Comparison of ENCODE assay signal across 8 mouse cellular contexts in genomic region chr12:69681566-69682061, GRCm38 (mm10). TPM values are rescaled to one million over a fixed set of nuclear protein-coding genes. Genes with fewer than 3 reads are reported as not detected.
DNase-seq lines count a peak whose midpoint lies in the region; ATAC-seq and TF ChIP-seq lines count a peak whose summit lies in the region.

Gene Sos2 (minus strand): TSS chr12:69681852.

- intact Hi-C loops in left cerebral cortex, postnatal 4 days (cut with DNase I), result no loop called here

- H3K4me3 ChIP-seq in embryonic facial prominence, embryonic 11.5 days (ENCODE audit: low read depth, low read length), result peak within 1 kb of the TSS; percentile 94
- peak within 1 kb of the TSS; percentile 79 for H3K4me3 ChIP-seq in intestine, postnatal 0 days (ENCODE audit: low read depth, low read length)

- ATAC-seq in embryonic facial prominence, embryonic 11.5 days (replicated peaks; ENCODE audit: insufficient number of reproducible peaks, low FRiP score, low TSS enrichment, low read depth), result peak; percentile 78
- peak; percentile 8 for ATAC-seq in granulocyte monocyte progenitor cell, adult 5-6 weeks (replicated peaks; ENCODE audit: poor library complexity, severe bottlenecking)
- peak; percentile 75 for ATAC-seq in intestine, postnatal 0 days

- H3K36me3 ChIP-seq in embryonic facial prominence, embryonic 11.5 days (replicated peaks; ENCODE audit: control insufficient read depth, insufficient read depth, low read depth, low read length), result no peaks in the 10 kb centered on the region
- no peaks in the 10 kb centered on the region for H3K36me3 ChIP-seq in intestine, postnatal 0 days (ENCODE audit: control insufficient read depth, insufficient read depth)

- no peaks in the 10 kb centered on the region for H3K9me3 ChIP-seq in embryonic facial prominence, embryonic 11.5 days (replicated peaks; ENCODE audit: control insufficient read depth, low read length)
- no peaks in the 10 kb centered on the region for H3K9me3 ChIP-seq in intestine, postnatal 0 days (ENCODE audit: control insufficient read depth)

- peak within 1 kb of the TSS; percentile 98 for H3K9ac ChIP-seq in embryonic facial prominence, embryonic 11.5 days (replicated peaks; ENCODE audit: low read length)
- H3K9ac ChIP-seq in intestine, postnatal 0 days (ENCODE audit: low read depth, low read length), result peak within 1 kb of the TSS; percentile 91

- WGBS in embryonic facial prominence, embryonic 11.5 days, result 0% methylated on average over 32 of the region's 85 CpGs
- under 1% methylated on average over 45 of the region's 85 CpGs for WGBS in intestine, postnatal 0 days

- peak within 1 kb of the TSS; percentile 91 for H3K27ac ChIP-seq in embryonic facial prominence, embryonic 11.5 days (replicated peaks; ENCODE audit: low read depth, low read length)
- H3K27ac ChIP-seq in intestine, postnatal 0 days (ENCODE audit: low read depth, low read length), result peak within 1 kb of the TSS; percentile 99

- no peaks in the 10 kb centered on the region for H3K4me1 ChIP-seq in embryonic facial prominence, embryonic 11.5 days (ENCODE audit: control insufficient read depth, insufficient read depth, low read length)
- H3K4me1 ChIP-seq in intestine, postnatal 0 days (replicated peaks; ENCODE audit: control insufficient read depth, insufficient read depth, low read length), result no peaks in the 10 kb centered on the region

- H3K27me3 ChIP-seq in embryonic facial prominence, embryonic 11.5 days (ENCODE audit: control insufficient read depth, insufficient read depth, low read length), result no peaks in the 10 kb centered on the region
- no peaks in the 10 kb centered on the region for H3K27me3 ChIP-seq in intestine, postnatal 0 days (replicated peaks; ENCODE audit: control insufficient read depth, insufficient read depth, low read length)

- TF ChIP-seq CTCF in intestine, postnatal 0 days (IDR thresholded peaks at IDR 0.05; ENCODE audit: low read depth), result no peak

- DNase-seq in thymus, postnatal 25 days, result peak; percentile 47
- no peak for DNase-seq in thymus, postnatal 14 days
- DNase-seq in embryonic facial prominence, embryonic 11.5 days (ENCODE audit: low spot score), result peak; percentile 68
- DNase-seq in left cerebral cortex, postnatal 4 days, result no peak
- peak; percentile 50 for DNase-seq in mesoderm, embryonic 11.5 days (ENCODE audit: low read depth, low spot score)
- peak; percentile 66 for DNase-seq in spleen, adult 12 weeks (ENCODE audit: low spot score)

- peak within 1 kb of the TSS; percentile 71 for H3K4me2 ChIP-seq in embryonic facial prominence, embryonic 11.5 days (ENCODE audit: low read depth, low read length)
- peak within 1 kb of the TSS; percentile 63 for H3K4me2 ChIP-seq in intestine, postnatal 0 days (replicated peaks; ENCODE audit: low read depth)

RNA-seq across cellular contexts. Expression of gene Sos2, which starts in this region (rescaled TPM):
- 11.3 and 13.1 TPM in 2 replicates for polyA plus RNA-seq in embryonic facial prominence, embryonic 11.5 days (2014; fragmentation: Nextera tagmentation; extraction: Ambion mirVana)
- 44.9 and 46.9 TPM in 2 replicates for total RNA-seq in granulocyte monocyte progenitor cell, adult 5-6 weeks (2014; fragmentation: Nextera tagmentation)
- 26.1 and 32.1 TPM in 2 replicates for total RNA-seq in granulocyte monocyte progenitor cell, adult 5-6 weeks (2017)
- polyA plus RNA-seq in intestine, postnatal 0 days (2015; fragmentation: Nextera tagmentation; extraction: Ambion mirVana), result 9.4 and 10.1 TPM in 2 replicates
- 10 to 100 TPM; 36.3 to 36.6 TPM for total RNA-seq in left cerebral cortex, postnatal 4 days (2021)

Comparison
In these comparisons a context has a peak if more than half of its experiments do, and no peak if none do; other contexts are left out.
1. DNase-seq: peak in thymus, postnatal 25 days (single experiment), embryonic facial prominence, embryonic 11.5 days (single experiment), mesoderm, embryonic 11.5 days (single experiment) and spleen, adult 12 weeks (single experiment); none in thymus, postnatal 14 days (single experiment) and left cerebral cortex, postnatal 4 days (single experiment).
2. ATAC-seq: peak in every context shown above with its lines; median percentile 78 in embryonic facial prominence, embryonic 11.5 days; 75 in intestine, postnatal 0 days; 8 in granulocyte monocyte progenitor cell, adult 5-6 weeks.